Mouse (Mus musculus): ENCODE measurements around the gene Cnnm3.

Cnnm3 gene

DNA sequence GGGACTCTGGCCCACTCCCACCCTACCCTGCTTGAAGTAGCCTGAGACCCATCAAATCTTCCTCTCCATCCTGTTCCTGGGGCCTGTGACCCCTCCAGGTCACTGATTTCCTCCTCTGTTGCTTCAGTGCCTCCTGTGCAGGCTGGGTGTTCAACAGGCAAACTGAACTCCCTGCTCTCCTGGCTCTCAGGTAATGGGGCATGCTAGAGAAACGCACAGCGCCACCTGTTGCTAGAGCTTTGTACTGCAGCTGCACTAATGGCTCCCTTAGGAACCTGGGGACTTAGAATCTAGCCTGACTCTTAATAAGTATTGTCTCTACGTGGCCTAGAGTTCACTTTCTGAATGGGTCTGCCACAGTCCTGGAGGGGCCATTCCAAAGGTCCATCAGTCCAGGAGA is 10.4 kb upstream of the Cnnm3 start:
- no peak for DNase-seq (ENCODE audit: low spot score)

DNA sequence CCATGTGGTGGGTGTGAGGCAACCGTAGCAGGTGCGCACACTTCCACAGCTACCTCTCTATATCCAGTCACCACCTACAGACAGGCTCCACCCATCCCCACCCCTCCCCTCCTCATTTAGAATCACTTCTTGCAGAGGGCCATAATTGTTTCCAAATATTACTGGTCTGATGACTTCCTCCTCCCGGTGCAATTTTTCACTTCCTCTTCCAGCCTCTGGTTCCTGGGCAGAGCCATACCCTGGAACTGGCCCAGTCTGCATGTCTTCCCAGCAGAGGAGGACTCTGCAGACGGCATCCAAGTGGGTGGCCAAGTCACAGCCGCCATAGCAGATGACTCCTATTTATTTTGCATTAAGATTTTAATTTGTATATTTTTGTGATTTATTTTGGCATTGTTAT is 3.4 kb upstream of the Cnnm3 start:
- DNase-seq (ENCODE audit: low spot score), result no peak

DNA sequence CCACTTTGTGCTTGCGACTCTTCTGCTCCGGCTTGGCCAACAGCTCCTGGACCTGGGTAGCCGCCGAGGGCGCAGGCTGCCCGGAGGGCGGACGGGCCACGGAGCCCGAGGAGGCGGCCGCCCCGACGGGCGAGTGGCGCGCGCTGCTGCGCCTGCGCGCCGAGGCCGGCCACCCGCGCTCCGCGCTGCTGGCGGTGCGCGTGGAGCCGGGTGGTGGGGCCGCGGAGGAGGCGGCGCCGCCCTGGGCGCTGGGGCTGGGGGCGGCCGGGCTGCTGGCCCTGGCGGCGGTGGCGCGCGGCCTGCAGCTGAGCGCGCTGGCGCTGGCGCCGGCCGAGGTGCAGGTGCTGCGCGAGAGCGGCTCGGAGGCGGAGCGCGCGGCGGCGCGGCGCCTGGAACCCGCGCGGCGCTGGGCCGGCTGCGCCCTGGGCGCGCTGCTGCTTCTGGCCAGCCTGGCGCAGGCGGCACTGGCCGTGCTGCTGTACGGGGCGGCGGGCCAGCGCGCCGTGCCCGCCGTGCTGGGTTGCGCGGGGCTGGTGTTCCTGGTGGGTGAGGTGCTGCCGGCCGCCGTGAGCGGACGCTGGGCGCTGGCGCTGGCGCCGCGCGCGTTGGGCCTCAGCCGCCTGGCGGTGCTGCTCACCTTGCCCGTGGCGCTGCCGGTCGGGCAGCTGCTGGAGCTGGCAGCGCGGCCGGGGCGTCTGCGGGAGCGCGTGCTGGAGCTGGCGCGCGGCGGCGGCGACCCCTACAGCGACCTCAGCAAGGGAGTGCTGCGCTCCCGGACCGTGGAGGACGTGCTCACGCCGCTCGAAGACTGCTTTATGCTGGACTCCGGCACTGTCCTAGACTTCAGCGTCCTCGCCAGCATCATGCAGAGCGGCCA is 660 bp downstream of the Cnnm3 start:
- no peak for DNase-seq (ENCODE audit: low spot score)

DNA sequence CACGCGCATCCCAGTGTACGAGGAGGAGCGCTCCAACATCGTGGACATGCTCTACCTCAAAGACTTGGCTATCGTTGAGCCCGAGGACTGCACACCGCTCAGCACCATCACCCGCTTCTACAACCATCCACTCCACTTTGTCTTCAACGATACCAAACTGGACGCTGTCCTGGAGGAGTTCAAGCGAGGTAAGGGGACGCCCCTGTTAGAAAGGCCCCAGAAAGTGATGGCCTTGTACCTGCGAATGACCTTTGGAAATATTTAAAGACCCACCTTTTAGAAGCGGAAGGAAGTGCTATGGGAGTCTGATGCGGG is 1.3 kb downstream of the Cnnm3 start:
- no peak for DNase-seq (ENCODE audit: low spot score)

DNA sequence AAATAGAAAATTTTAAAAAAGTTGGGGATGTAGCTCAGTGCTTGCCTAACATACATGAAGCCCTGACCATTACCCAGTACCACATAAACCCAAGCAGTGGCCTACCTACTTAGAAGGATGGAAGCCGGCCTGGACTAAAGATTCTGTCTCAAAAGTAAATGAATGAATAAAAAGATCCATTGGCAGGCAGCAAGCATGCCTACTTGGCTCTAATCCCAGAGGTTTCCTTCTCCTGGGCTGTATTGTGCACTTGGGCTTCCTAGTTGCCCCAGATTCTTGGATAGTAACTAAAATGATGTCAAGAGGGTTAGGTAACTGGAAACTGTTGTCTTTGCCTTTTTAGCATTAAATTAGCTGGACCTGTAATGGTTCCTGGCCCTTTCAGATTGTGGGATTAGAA is 1.6 kb downstream of the Cnnm3 start:
- no peak for DNase-seq (ENCODE audit: low spot score)

DNA sequence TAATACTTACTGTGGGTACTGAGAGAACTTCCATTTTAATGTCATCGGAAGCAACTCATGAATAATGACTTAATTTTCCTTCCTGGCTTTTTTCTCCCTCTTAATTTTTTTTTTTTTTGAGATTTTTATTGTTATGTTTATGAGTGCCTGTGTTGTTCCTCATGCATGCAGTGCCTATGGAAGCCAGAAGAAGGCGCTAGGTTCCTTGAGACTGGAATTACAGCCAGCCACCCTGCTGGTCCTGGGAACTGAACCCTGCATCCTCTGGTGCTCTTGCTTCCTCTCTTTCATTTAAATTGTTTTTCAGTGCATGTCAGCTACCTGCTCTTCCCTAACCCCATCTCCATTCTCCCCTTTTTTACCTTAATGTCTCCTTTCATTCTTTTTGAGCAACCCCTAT is 2.1 kb downstream of the Cnnm3 start:
- DNase-seq (ENCODE audit: low spot score), result no peak

DNA sequence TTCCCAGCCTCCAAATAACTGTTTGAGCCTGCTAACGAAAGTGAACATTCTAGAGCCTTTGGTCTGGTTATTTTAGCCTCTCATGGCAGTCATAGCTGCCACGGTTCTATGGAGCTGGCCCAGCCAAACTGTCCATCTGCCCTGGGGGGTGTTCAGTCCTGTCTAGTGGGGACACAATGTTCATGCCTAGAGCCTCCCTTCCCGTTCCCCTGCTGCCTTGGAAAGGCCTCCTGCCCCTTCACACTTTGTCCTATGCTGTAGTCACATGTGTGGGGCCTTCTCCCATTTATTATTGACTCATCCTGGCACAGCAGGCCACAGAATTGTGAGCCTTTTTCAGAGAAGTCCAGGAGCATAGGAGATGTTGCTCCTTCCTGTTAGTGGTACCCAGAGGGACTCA is 6.6 kb downstream of the Cnnm3 start:
- DNase-seq (ENCODE audit: low spot score), result no peak

DNA sequence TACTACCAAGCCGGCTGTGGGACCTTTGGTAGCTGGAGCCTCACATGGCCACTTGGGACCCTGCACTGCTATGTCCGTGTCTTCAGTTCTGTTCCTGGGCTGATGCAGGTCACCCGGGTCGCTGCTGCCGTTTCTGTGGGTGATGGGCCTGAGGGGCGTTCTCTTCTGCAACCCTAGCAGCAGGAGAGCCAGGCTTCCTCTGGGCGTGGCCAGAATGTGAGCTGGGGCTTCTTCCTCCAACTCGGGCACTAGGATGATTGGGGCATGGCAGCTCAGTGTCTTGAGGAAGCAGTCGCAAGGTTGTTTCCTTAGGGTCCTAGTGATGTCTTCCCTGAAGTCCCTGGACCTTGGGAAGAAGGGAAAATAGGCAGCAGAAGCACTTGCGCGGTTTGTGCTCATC is 8.0 kb downstream of the Cnnm3 start:
- no peak for DNase-seq (ENCODE audit: low spot score)

DNA sequence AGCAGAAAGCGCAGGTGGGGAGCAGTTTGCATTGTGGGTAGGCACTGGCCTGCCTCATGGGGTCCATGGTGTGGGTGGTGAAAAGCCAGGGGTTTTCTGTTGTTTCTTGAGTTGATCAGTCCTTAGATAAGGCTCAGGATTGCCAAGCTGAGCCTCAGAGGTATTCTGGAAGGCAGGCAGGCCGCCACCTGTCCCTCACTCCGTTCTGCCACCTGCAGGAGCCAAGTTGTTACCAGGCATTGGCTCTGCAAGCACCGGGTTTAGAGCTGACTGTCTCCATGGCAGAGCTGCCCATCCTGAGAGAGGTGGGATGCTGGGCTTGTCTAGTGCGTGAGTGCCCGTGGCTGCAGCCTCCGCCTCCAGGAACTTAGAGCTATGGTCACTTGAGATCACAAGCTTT is 10.5 kb downstream of the Cnnm3 start:
- DNase-seq (ENCODE audit: low spot score), result no peak

DNA sequence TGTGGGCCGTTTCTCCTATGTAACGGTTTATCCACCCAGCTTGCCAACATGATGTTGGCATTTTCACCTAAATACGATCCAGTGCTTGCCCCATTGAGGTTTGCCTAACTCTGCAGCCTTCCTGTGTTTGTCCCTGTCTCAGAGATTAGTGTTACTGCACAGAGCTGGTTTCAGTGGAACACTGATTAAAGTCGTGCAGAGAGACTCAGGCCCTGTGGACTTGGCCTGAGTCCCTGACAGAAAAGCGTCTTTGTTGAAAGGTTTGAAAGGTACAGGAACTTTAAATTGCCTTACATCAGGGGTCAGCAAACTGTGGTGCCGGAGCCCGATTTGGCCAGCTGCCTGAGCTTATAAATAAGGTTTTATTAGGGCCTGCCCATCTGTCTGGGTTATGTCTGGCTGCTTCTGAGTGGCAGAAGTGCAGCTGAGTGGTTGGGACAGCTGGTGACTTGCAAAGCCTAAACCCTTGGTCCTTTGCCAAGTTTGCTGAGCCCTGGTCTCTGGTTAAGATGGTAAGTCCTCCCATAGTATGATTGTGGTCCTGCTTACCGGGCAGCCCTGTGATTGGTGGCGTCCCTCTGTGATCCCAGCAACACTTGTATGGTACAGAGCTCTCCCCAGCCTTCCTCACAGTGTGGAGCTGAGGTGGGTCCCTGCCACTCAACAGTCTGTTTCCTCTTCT is 11.8 kb downstream of the Cnnm3 start:
- DNase-seq (ENCODE audit: low spot score), result no peak

DNA sequence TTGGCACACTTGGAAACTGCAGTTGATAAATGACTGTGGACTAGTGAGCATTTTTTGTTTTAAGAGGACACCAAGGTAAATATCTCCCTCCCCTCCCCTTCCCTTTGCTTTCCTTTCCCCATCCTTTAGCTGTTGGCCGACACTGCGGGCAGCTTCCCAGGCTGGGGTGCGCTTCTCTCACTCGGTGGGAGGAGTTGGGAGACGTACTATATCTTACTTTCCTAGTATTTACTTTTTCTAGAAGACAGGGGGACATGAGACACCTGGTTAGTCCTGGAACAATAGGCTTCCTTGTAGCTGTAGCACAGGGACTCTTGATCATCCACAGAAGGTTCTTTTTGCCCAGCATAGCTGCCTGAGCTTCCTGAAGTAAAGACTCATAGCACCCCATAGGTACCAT is 12.4 kb downstream of the Cnnm3 start:
- no peak for DNase-seq (ENCODE audit: low spot score)

DNA sequence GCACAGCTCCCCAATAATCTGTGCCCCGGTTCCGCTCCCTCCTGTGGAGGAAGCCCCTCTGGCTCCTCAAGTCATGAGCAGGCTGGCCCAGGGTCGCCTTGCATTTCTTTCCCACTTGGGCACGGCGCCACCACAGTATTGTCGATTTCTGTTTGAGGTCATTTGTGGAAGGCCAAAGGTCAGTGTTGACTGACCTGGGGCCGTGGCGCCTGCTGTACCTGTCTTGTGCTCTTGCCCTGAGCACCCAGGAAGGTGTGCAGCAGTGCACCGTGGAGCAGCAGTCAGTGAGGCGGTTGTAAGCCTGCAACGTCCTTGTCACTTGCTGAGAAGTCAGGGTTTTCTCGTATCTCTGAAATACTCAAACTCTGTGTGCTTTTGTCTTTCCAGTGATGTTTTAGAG is 14.1 kb downstream of the Cnnm3 start:
- no peak for DNase-seq (ENCODE audit: low spot score)

DNA sequence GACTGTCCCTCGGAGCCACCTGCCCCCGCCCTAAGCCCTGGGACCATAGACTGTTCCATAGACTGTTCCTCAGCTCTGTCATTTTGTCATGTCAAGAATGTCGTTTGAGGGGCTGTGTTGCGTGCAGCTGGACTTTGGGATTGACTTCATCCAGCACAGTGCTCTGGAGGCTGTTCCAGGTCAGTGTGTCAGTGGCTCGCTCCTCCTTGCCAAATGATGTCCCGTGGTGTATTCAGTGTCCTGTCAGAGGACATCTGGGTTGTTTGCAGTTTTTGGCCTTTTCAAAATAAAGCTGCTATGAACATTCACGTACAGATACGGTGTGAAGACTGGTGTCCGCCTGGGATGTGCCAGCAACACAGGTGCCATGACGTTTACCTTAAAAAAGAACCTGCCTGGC is 15.2 kb downstream of the Cnnm3 start:
- no peak for DNase-seq (ENCODE audit: low spot score)

DNA sequence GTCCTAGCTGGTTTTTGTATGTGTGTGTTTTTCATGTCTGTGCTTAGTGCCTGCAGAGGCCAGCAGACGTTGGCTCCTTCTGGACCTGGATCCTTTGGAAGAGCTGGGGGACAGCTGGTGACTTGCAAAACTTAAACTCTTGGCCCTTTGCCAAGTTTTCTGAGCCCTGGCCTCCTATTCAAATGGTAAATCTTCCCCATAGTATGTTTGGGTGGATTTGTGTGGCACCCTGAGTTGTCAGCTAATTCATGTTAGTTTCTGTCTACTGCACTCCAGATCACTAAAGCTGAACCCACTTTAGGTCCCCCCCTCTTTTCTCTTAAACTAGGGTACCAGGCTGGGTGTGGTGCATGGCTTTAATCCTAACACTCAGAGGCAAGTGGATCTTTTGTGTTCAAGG is 16.7 kb downstream of the Cnnm3 start:
- no peak for DNase-seq (ENCODE audit: low spot score)

DNA sequence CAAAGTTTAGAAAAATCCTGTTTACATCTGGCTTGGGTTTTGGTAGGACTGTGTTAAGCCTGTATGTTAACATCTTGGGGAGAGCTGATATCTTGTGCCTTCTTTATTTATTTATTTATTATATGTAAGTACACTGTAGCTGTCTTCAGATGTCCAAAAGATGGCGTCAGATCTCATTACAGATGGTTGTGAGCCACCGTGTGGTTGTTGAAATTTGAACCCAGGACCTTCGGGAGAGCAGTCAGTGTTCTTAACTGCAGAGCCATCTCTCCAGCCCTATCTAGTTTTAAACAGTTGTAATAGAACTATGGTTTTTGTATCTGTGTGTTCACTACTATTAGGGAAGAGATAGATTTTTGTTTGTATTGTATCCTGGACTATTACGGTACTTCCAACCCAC is 17.6 kb downstream of the Cnnm3 start:
- no peak for DNase-seq (ENCODE audit: low spot score)

DNA sequence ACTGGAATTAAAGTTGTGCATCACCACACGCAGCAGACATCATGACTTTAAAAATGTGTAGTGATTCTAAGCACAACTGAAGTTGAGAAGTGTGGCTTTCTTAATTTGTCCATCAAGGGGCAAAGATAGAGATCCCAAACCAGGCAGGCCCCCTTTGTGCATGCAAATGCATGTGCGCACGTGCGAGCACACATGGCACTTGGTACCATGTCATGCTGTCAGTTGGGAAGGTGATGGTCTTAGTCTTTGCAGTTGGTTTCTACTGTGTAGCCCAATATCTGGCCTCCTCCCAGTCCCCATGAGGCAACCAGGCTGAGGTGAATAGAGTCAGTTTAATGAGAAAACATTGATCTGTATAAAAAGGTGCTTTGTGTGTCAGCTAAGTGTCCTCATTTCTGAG is 18.2 kb downstream of the Cnnm3 start:
- DNase-seq (ENCODE audit: low spot score), result no peak

DNA sequence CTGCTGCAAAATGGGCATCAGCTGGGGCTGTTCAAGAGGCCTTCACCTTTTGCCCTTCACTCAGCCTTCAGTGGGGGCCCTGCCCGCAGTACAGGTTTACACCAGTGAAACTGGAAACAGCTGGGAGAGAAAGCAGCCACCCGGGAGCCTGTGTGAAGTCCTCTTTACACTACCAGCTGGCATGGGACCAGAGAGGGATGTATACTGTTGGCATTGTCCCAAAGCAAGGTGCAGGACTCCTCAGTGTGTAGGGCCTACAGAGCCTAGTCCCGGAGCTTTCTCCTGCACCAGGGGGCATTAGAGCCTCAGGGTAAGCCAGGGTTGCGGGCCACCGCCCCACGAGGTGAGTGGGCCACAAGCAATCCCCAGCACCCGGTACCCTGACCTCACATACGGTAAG is 18.8 kb downstream of the Cnnm3 start:
- no peak for DNase-seq (ENCODE audit: low spot score)

DNA sequence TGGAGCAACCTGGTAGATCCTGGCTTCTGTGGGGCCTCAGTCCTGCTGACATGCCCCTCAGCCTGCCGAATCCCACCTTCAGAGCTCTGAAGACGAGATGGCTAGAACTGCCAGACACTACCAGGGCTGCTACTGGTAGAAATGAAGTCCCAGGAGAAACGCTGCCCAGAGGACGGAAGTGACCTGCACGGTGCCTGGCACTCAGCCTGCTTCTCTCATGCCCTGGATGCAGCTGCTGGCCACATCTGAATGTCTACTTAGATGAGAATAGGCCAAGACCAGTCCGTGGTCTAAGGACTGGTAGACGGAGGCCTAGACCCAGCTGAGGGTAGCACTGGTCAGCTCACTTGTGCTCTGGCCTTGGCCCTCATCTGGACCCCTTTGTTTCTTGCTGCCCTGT is 19.3 kb downstream of the Cnnm3 start:
- DNase-seq (ENCODE audit: low spot score), result no peak

DNA sequence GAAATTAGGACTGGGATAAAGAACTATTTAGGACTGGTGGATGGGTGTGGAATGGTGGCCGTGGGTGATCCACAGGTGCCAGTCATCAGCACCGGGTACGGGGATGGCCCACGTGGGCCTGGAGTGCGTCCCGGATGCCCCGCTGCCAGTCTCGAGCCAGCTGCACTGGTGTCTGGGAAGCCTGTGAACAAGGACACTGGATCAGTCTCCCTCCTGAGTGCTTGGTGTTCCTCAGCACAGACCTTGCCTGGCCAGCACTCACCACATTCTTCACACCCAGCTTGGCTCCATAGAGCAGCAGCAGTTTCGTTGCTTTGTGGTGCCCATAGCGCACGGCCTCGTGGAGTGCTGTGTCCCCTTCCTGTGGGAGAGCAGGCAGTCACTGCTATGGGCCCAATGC is 19.8 kb downstream of the Cnnm3 start:
- no peak for DNase-seq (ENCODE audit: low spot score)

DNA sequence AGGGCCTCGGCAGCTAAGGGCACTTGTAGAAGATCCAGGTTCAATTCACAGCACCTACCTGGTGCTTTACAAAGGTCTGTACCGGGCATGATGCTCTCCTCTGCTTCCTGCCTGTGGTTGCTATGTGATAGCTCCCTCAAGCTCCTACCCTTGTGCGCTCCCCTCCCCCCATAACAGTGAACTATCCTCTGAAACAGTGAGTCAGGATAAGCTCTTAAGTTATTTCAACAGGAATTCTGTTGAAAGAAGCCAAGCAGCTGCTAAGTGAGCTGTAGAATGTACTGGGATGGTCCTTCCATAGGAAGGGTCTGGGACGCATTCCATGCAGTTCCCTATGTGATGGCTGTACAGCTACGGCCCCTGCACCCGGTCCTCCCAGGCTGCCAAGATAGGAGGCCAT is 21.9 kb downstream of the Cnnm3 start:
- DNase-seq (ENCODE audit: low spot score), result no peak

DNA sequence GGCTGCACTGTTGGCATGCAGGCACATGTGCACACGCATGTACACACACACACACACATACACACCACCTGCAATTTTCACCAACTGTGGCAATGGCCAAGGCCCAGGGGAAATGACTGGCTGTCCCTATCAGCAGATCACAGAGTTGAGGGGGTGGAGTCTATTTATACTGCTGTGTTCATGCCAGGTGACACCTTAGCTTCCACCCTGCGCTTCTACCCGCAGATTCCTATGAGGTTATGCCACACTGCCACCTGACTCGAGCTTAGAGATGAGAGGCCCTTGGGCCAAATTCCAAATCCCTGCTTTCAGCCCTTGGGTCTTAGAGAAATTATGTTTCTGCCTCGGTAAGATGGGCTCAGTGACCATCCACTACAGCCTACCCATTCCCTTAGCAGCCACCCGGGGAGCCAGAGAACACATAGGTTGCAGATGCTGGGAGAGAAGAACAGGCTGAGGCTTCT is 23.0 kb downstream of the Cnnm3 start:
- no peak for DNase-seq (ENCODE audit: low spot score)

DNA sequence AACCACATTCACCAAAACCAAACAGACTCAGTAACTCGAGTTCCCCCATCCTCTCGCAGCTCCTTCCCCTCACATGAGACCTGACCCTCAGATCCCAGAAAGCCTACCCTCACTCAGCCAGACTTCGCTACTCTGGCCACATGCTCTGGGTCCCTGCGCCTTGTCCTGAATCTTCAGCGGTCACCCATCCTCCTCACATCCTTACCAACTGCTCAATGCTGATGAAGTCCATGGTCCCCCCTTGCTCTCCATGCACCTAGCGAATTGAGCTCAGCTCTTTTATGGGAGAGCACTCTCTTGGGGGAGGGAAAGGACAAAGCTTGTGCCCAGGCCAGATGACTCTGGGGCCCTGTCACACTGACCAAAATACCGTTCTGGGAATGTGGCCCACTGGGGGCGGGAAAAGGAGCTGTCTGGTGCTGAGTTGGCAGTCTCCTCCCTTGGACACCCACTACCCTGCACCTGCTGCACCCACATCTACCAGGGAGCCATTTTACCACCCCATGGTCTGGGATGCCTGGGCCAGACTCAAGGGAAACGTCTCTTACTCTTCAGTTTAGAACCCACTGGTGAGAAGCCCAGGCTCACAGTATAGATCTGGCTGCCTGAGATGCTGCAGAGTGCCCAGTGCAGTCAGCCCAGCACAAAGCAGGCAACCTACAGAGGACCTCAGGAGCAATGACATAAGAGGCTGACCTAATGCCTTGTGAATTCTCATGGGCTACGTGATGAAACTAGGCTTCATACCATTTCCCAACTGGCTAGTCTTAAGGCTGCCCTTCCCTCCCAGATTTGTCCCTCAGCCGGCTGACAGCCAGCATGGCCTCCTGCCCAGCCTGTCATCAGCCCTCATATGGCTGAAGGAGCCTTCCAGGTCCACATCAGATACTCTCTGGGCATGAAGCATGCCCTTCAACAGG is 24.1 kb downstream of the Cnnm3 start:
- no peak for DNase-seq (ENCODE audit: low spot score)

DNA sequence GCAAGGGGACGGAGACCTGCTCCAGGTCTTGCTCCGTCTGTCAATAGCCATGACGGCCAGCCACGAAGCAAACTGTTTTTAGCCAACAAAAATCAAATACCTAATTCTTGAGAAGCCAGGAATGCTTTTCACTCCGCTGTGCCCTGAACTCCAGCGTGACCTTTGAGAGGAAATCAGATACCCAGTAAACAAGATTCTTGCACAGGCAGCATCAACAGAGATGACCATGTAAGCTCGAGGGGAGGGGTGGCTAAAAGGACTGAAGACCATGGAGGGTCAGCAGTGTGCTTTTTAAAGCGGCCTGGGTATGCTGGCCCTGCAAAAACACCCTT is 24.7 kb downstream of the Cnnm3 start:
- DNase-seq (ENCODE audit: low spot score), result no peak
